In the genomic region with DNA sequence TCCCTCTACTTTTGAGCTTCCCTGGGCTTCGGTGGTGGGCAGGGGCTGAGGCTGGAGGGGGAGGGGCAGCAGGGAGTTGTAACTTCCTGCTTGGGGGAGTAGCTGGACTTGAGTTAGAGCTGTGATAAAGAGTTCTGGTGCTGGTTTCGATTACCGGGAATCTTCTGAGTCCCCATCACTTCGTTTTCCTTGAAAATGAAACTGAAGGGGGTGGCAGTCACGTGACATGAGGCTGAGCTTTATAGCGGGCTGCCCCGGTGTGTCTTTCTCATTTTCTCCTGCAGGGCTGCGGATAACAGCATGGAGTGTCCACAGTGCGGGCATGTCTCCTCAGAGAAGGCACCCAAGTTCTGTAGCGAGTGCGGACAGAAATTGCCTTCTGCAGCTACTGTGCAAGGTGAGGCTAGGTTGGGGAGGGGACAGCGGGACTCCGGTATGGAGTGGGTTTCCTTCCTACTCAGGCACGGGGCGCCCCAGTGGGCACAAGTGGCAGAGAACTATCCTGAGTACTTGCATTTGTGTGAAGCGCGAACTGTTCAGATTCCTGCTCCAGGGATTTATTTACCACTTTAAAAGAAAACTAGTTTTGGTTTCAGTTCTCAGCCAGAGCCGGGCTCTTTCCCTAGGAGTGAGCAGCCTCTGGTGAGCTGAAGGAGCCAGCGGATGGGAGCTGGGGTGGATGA, we compare ENCODE assay signal across 8 mouse cellular contexts. TPM values are rescaled to one million over a fixed set of nuclear protein-coding genes. Genes with fewer than 3 reads are reported as not detected.
DNase-seq lines count a peak whose midpoint lies in the region; ATAC-seq lines count a peak whose summit lies in the region.

Gene Rnf213, plus strand, starts transcription at position 301 of the 683 bp plus-strand sequence.

- peak; percentile 29 for ATAC-seq in embryonic facial prominence, embryonic 15.5 days (ENCODE audit: insufficient number of reproducible peaks, low FRiP score, low TSS enrichment, low read depth)
- peak; percentile 69 for ATAC-seq in liver, embryonic 12.5 days
- ATAC-seq in monocyte, adult 5-6 weeks (replicated peaks; ENCODE audit: insufficient number of reproducible peaks, low FRiP score, low TSS enrichment, poor library complexity, severe bottlenecking) = peak; percentile 24; the same call in 1 of the 2 replicates

- peak; percentile 85 for DNase-seq in 416B (ENCODE audit: low read depth)
- DNase-seq in adrenal gland, adult (ENCODE audit: inconsistent age in 2 of 2, low spot score in 1 of 2) = peak; percentile 82 to 95
- peak; percentile 87 for DNase-seq in heart, embryonic 10.5 days (ENCODE audit: low spot score)
- peak; percentile 62 to 74 for DNase-seq in kidney, adult 8-10 months
- peak; percentile 73 to 86 for DNase-seq in spleen, postnatal 4 days (ENCODE audit: low spot score in 2 of 2)

- no peaks in the 10 kb centered on the region for H3K36me3 ChIP-seq in embryonic facial prominence, embryonic 15.5 days
- peaks cover 7% of the 10 kb centered on the region; the same call in 1 of the 2 replicates for H3K36me3 ChIP-seq in heart, embryonic 10.5 days
- no peaks in the 10 kb centered on the region for H3K36me3 ChIP-seq in liver, embryonic 12.5 days

- no peaks in the 10 kb centered on the region for H3K9me3 ChIP-seq in embryonic facial prominence, embryonic 15.5 days (replicated peaks)
- no peaks in the 10 kb centered on the region for H3K9me3 ChIP-seq in heart, embryonic 10.5 days
- H3K9me3 ChIP-seq in liver, embryonic 12.5 days (replicated peaks) = no peaks in the 10 kb centered on the region

- peak within 1 kb of the TSS; percentile 34; the same call in 1 of the 2 replicates for H3K27ac ChIP-seq in embryonic facial prominence, embryonic 15.5 days (replicated peaks)
- peak within 1 kb of the TSS; percentile 93 for H3K27ac ChIP-seq in heart, embryonic 10.5 days
- H3K27ac ChIP-seq in liver, embryonic 12.5 days = peak within 1 kb of the TSS; percentile 81

- peak within 1 kb of the TSS; percentile 44 for H3K9ac ChIP-seq in embryonic facial prominence, embryonic 15.5 days
- peak within 1 kb of the TSS; percentile 75 for H3K9ac ChIP-seq in liver, embryonic 12.5 days

- 1% methylated on average over 19 of the region's 19 CpGs for WGBS in embryonic facial prominence, embryonic 15.5 days
- under 1% methylated on average over 19 of the region's 19 CpGs for WGBS in heart, embryonic 10.5 days
- WGBS in liver, embryonic 12.5 days (ENCODE audit: insufficient replicate concordance) = 2% methylated on average over 19 of the region's 19 CpGs

- peak within 1 kb of the TSS; percentile 80 for H3K4me2 ChIP-seq in embryonic facial prominence, embryonic 15.5 days (replicated peaks)
- H3K4me2 ChIP-seq in liver, embryonic 12.5 days = peak within 1 kb of the TSS; percentile 97

- H3K4me1 ChIP-seq in embryonic facial prominence, embryonic 15.5 days = peaks cover 30% of the 10 kb centered on the region
- H3K4me1 ChIP-seq in heart, embryonic 10.5 days = peaks cover 35% of the 10 kb centered on the region
- peaks cover 53% of the 10 kb centered on the region for H3K4me1 ChIP-seq in liver, embryonic 12.5 days

- peak within 1 kb of the TSS; percentile 61 for H3K4me3 ChIP-seq in embryonic facial prominence, embryonic 15.5 days (replicated peaks)
- H3K4me3 ChIP-seq in heart, embryonic 10.5 days = peak within 1 kb of the TSS; percentile 79
- H3K4me3 ChIP-seq in liver, embryonic 12.5 days = peak within 1 kb of the TSS; percentile 80

- peaks cover 67% of the 10 kb centered on the region for H3K27me3 ChIP-seq in embryonic facial prominence, embryonic 15.5 days
- H3K27me3 ChIP-seq in heart, embryonic 10.5 days (ENCODE audit: insufficient read depth, poor library complexity, severe bottlenecking) = peaks cover 68% of the 10 kb centered on the region
- peaks cover 39% of the 10 kb centered on the region for H3K27me3 ChIP-seq in liver, embryonic 12.5 days (replicated peaks)

RNA-seq across cellular contexts. Expression of gene Rnf213, which starts in this region (rescaled TPM):
- 3.3 and 3.5 TPM in 2 replicates for polyA plus RNA-seq in embryonic facial prominence, embryonic 15.5 days (2015; fragmentation: Nextera tagmentation; extraction: Ambion mirVana)
- polyA plus RNA-seq in heart, embryonic 10.5 days (2016; fragmentation: Nextera tagmentation; extraction: Ambion mirVana) = 7.5 and 9.5 TPM in 2 replicates
- polyA plus RNA-seq in liver, embryonic 12.5 days (2016; fragmentation: Nextera tagmentation; extraction: Ambion mirVana) = 4.0 and 4.6 TPM in 2 replicates
- 58.5 to 104 TPM (median 67.5 TPM) in 3 replicates for total RNA-seq in monocyte, adult 5-6 weeks (2017)

Comparison
In these comparisons a context has a peak if more than half of its experiments do, and no peak if none do; other contexts are left out.
1. Peak in every context shown above with its lines: DNase-seq, ATAC-seq, H3K4me3 ChIP-seq and H3K27ac ChIP-seq.
2. H3K27ac ChIP-seq: peak in every context shown above with its lines; median percentile 93 in heart, embryonic 10.5 days; 81 in liver, embryonic 12.5 days; 34 in embryonic facial prominence, embryonic 15.5 days.